Mouse (Mus musculus) ES-E14 (cell line): ENCODE results near the gene Washc2.

ENCODE experiments used
- HCFC1 ChIP-seq: IDR thresholded peaks from 2 replicates; pipeline ENCODE4 v1.6.1; 2012; ENCODE audit warnings: low read length, inconsistent platforms, borderline replicate concordance; ENCODE audit not compliant: insufficient read depth
- MAFK ChIP-seq: IDR thresholded peaks from 2 replicates; pipeline ENCODE4 v1.6.1; 2014; ENCODE audit warnings: mild to moderate bottlenecking, low read depth, low read length, inconsistent platforms; ENCODE audit not compliant: insufficient read depth
- ZC3H11A ChIP-seq: IDR thresholded peaks from 2 replicates; pipeline ENCODE4 v1.6.1; 2012; ENCODE audit warnings: low read depth, mild to moderate bottlenecking, inconsistent platforms, low read length, borderline replicate concordance
- ZNF384 ChIP-seq: IDR thresholded peaks from 2 replicates; pipeline ENCODE4 v1.6.1; 2012; ENCODE audit warnings: low read depth, low read length, inconsistent platforms

DNA sequence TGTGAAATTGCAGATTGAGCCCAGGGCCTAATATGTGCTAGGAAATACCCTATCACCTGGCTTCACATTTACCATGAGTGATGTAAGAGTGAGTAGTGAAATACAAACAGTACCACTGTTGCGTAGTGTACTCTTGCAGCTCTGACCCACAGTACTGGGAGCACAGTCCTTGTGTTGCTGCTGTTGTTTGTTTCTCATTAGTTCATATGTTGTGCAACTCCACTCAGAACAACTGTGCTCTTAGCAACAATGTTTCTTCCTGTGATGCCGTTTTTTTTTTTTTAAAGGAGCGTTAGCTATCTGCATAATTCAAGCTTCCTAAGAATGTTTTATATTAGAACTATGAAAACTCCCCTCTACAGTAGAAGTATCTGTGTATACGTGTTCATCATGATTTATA lies 57.8 kb downstream of the Washc2 start:
- TF ChIP-seq HCFC1 (no peak), ZNF384 (no peak), ZC3H11A (no peak), MAFK (no peak)
